Mouse (Mus musculus) neural tube, embryonic 15.5 days (tissue): ENCODE measurements at regions not wholly inside any gene's neighbourhood (a gene's known extent, or its start where the extent isn't known, plus 50 kb on each side); places are given as distances from the start of the nearest gene placed in this dataset.

Experiments used
- ATAC-seq: fragments of 200-750 bp; cut with Nextera tagmentation; 2 replicates; pipeline ENCODE4 v1.8.0; 2017; ENCODE audit warnings: mild to moderate bottlenecking, moderate TSS enrichment, moderate library complexity; ENCODE audit not compliant: low FRiP score
- H3K27ac ChIP-seq: fragments of 300-500 bp; sonication (generic); replicated peaks from 2 replicates; pipeline ENCODE4 v1.5.1; 2015; ENCODE audit warnings: mild to moderate bottlenecking, inconsistent platforms
- H3K27me3 ChIP-seq: fragments of 300-500 bp; sonication (generic); replicated peaks from 2 replicates; pipeline ENCODE4 v1.6.1; 2015; ENCODE audit warnings: inconsistent platforms
- H3K36me3 ChIP-seq: fragments of 300-500 bp; sonication (generic); 2 replicates; pipeline ENCODE4 v1.6.1; 2015; ENCODE audit warnings: inconsistent platforms
- H3K4me1 ChIP-seq: fragments of 300-500 bp; sonication (generic); 2 replicates; pipeline ENCODE4 v1.6.1; 2015; ENCODE audit warnings: inconsistent platforms
- H3K4me2 ChIP-seq: fragments of 300-500 bp; sonication (generic); 2 replicates; pipeline ENCODE4 v1.6.1; 2015; ENCODE audit warnings: inconsistent platforms, mild to moderate bottlenecking, moderate library complexity
- H3K4me3 ChIP-seq: fragments of 300-500 bp; sonication (generic); replicated peaks from 2 replicates; pipeline ENCODE4 v1.5.1; 2015; ENCODE audit warnings: mild to moderate bottlenecking, inconsistent platforms
- H3K9ac ChIP-seq: fragments of 300-500 bp; sonication (generic); replicated peaks from 2 replicates; pipeline ENCODE4 v1.6.1; 2015; ENCODE audit warnings: mild to moderate bottlenecking, inconsistent platforms
- H3K9me3 ChIP-seq: fragments of 300-500 bp; sonication (generic); replicated peaks from 2 replicates; pipeline ENCODE4 v1.6.1; 2016; ENCODE audit warnings: inconsistent platforms
- WGBS: fragments of 180-500 bp; shearing (Covaris S2); methylation state at CpG from one replicate; pipeline ENCODE4 v1.1.7; 2015; ENCODE audit warnings: mixed read lengths; 5-methylcytosine and 5-hydroxymethylcytosine counted together

DNA sequence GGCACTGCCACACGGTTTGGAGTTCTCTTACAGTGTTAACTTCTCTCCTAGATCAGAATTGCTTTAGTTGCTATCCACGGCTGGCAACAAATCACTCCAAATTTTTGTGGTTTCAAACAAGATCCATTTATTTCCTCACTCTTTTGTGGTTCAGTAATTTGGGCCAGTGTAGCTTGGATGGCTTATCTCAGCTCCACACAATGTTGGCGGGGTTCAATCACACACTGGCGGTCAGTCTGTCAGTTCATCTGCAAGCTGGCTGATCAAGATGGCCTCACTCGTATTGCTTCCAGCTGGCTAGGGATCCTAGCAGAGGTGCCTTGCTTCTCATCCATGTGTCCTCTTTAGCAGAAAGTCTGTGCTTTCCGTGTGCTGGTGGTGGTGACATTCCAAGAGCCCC, 577.7 kb upstream of the Fam160b2 start:
- ATAC-seq, result no peak
- Histone ChIP-seq H3K9ac (no peak overlapping the region), H3K4me1 (no peaks in the 10 kb centered on the region), H3K4me3 (no peak overlapping the region), H3K27ac (no peak overlapping the region), H3K36me3 (no peaks in the 10 kb centered on the region), H3K27me3 (no peaks in the 10 kb centered on the region), H3K4me2 (no peak overlapping the region), H3K9me3 (no peaks in the 10 kb centered on the region)
- 81% methylated on average over 6 of the region's 6 CpGs for WGBS

DNA sequence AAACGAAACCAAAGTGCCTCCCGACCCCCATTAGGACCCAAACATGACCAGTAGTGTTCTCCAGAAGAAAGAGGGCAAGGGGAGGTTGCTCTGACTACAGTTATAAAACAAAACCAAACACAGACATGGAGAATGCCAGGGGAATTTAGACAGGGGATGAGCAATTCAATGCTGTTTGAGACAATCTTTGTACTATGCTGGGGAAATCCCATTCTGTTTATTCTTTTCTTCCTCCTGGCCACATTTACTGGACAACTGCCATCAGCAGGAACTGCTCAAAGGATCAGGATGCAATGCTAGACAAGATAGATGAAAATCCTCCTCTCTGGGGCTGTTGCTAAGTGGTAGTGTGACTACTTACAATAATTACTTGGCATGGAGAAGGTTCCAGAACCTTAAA, 574.5 kb upstream of the Fam160b2 start:
- 77% methylated on average over 2 of the region's 2 CpGs for WGBS
- no peak for ATAC-seq
- no peak overlapping the region for H3K27ac ChIP-seq

DNA sequence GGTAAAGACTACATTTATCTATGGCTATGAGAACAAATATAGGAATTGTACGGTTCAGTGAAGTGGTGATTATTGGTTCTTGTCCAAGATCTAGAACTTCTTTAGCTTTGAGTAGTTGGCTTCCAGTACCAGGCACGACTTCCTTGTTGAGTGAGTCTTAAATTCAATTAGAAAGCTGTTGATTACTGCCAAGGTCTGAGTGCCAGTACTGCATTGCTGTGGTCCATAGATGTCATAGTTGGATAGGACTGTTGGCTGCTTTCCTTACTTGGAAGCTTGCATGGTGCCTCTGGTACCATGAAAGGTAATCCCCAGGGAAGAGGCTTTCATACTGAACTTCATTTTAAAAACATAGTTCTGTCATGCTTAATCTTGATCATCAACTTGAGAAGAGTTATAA, 559.9 kb upstream of the Fam160b2 start:
- H3K27ac ChIP-seq, result no peak overlapping the region
- H3K9me3 ChIP-seq, result no peaks in the 10 kb centered on the region
- no peak overlapping the region for H3K9ac ChIP-seq
- no peaks in the 10 kb centered on the region for H3K4me1 ChIP-seq
- no peak overlapping the region for H3K4me2 ChIP-seq
- ATAC-seq, result no peak
- no peak overlapping the region for H3K4me3 ChIP-seq
- WGBS, result 87% methylated on average over 2 of the region's 2 CpGs
- H3K36me3 ChIP-seq, result no peaks in the 10 kb centered on the region
- H3K27me3 ChIP-seq, result no peaks in the 10 kb centered on the region

More for the DNA sequence above, 574.5 kb upstream of the Fam160b2 start:
- Histone ChIP-seq H3K36me3 (no peaks in the 10 kb centered on the region), H3K9ac (no peak overlapping the region), H3K9me3 (no peaks in the 10 kb centered on the region), H3K4me1 (no peaks in the 10 kb centered on the region), H3K4me3 (no peak overlapping the region), H3K27me3 (no peaks in the 10 kb centered on the region), H3K4me2 (no peak overlapping the region)

DNA sequence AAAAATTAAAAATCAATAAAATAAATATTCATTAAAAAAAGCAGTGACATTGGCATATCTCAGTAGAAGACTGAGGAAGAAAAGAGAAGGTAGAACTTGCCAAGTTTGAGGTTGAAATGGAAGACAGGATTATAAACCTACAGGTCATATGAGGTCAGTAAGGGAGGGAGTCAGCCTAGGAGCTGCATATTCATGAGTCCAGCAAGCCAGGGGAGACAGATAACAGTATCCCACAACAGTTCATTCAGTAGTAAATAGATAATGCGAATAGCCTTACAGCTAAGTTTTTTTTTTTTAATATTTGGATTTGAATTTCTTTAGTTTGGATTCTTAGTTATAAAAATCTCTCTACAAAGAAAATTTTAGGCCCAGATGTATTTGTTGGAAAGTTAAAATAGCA, 542.8 kb upstream of the Fam160b2 start:
- Histone ChIP-seq H3K36me3 (no peaks in the 10 kb centered on the region), H3K27me3 (no peaks in the 10 kb centered on the region), H3K9me3 (no peaks in the 10 kb centered on the region), H3K4me1 (no peaks in the 10 kb centered on the region), H3K4me3 (no peak overlapping the region), H3K27ac (no peak overlapping the region), H3K4me2 (no peak overlapping the region), H3K9ac (no peak overlapping the region)
- ATAC-seq, result no peak
- 93% methylated on average over 1 of the region's 1 CpGs for WGBS

- no peak for ATAC-seq
- 71% methylated on average over 4 of the region's 4 CpGs for WGBS
- H3K4me2 ChIP-seq, result no peak overlapping the region
These were observed 530.2 kb upstream of the Fam160b2 start for GRCm38 (mm10) chr14:71129771-71130211.

GRCm38 (mm10) chr14:71128495-71128894, 528.9 kb upstream of the Fam160b2 start:
- Histone ChIP-seq H3K4me1 (0 out of 2 replicates have a peak, but pooled peaks cover 3% of the 10 kb centered on the region), H3K4me2 (no peak overlapping the region), H3K9me3 (no peaks in the 10 kb centered on the region), H3K4me3 (no peak overlapping the region), H3K36me3 (no peaks in the 10 kb centered on the region), H3K27me3 (no peaks in the 10 kb centered on the region), H3K27ac (no peak overlapping the region), H3K9ac (no peak overlapping the region)
- 78% methylated on average over 3 of the region's 3 CpGs for WGBS
- no peak for ATAC-seq

More at GRCm38 (mm10) chr14:71129771-71130211, 530.2 kb upstream of the Fam160b2 start:
- H3K27ac ChIP-seq, result no peak overlapping the region
- no peak overlapping the region for H3K4me3 ChIP-seq
- no peaks in the 10 kb centered on the region for H3K27me3 ChIP-seq
- no peaks in the 10 kb centered on the region for H3K36me3 ChIP-seq
- 0 out of 2 replicates have a peak, but pooled peaks cover 3% of the 10 kb centered on the region for H3K4me1 ChIP-seq
- no peaks in the 10 kb centered on the region for H3K9me3 ChIP-seq
- H3K9ac ChIP-seq, result no peak overlapping the region

GRCm38 (mm10) chr14:71118681-71119080, 519.0 kb upstream of the Fam160b2 start:
- H3K4me1 ChIP-seq, result peaks cover 11% of the 10 kb centered on the region
- no peak overlapping the region for H3K9ac ChIP-seq
- H3K27me3 ChIP-seq, result no peaks in the 10 kb centered on the region
- ATAC-seq, result no peak
- H3K27ac ChIP-seq, result no peak overlapping the region
- WGBS, result 73% methylated on average over 7 of the region's 7 CpGs
- no peak overlapping the region for H3K4me3 ChIP-seq
- no peaks in the 10 kb centered on the region for H3K9me3 ChIP-seq
- H3K4me2 ChIP-seq, result no peak overlapping the region
- H3K36me3 ChIP-seq, result no peaks in the 10 kb centered on the region

DNA sequence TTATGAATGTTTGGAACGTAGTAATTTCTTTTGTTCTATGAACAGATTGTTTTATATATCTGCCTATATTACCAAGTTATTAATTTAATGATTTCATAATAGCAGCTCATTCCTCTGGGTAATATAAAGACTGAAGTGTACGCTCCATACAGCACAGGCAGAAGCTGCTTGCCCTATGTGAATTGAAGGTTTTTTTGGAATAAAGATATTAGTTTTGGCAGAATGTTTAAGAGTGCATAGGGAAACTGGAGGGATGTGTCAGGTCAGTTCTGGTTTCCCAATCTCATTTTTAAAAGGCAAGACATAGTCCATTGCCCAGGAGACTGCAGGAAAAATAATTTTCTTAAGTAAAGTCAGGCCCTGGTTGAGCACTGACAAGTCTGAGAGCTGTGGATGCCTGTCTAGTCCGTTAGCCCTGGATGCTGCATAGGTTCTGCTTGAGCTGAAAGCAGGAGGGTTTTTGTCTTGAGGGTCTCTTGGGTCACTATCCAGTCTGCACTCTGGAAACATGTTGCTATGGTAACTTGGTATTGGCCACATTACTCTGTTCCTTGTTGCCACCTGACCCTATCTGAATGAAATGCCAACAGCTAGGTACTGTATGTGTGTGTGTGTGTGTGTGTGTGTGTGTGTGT, 516.3 kb upstream of the Fam160b2 start:
- ATAC-seq, result 0 out of 2 replicates have a peak, but pooled peaks have one; percentile 35
- H3K9ac ChIP-seq, result no peak overlapping the region
- no peaks in the 10 kb centered on the region for H3K9me3 ChIP-seq
- WGBS, result 43% methylated on average over 3 of the region's 3 CpGs
- peaks cover 11% of the 10 kb centered on the region for H3K4me1 ChIP-seq
- H3K4me2 ChIP-seq, result no peak overlapping the region
- H3K4me3 ChIP-seq, result no peak overlapping the region
- no peaks in the 10 kb centered on the region for H3K27me3 ChIP-seq
- no peaks in the 10 kb centered on the region for H3K36me3 ChIP-seq
- H3K27ac ChIP-seq, result 0 out of 2 replicates have a peak overlapping the region, but pooled peaks have one; percentile 15

DNA sequence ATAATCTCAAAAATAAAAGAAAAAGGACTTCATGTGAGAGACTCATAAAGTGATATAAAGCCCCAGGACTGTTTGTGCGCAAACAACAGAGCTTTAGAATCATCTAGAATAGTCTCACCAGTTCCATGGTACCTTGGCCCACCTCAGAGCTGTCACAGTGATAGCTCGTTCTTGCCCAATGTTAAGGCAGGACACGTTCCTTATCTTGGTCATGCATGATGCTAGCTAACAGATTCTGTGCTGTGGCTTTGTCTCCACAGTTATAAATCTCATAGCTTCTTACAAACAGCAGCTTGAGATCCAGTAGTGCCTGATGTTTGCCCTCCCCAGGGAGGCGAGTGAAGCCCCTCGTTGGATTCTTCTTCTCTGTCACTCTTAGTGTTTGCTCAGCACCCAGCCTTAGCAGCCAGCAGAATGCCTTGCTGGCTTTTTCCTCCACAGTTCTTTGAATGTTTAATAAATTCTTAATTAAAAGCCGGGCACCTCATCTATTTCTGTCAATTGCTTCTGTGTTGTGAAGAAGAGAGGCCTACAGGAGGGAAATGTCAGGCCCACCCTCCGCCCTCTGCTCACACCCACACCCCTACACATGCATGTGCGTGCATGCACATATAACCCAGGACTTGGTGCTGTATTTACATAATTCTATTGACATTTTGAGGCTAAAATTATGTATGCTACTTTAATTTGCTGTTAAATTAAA, 515.6 kb upstream of the Fam160b2 start:
- 62% methylated on average over 8 of the region's 8 CpGs for WGBS

DNA sequence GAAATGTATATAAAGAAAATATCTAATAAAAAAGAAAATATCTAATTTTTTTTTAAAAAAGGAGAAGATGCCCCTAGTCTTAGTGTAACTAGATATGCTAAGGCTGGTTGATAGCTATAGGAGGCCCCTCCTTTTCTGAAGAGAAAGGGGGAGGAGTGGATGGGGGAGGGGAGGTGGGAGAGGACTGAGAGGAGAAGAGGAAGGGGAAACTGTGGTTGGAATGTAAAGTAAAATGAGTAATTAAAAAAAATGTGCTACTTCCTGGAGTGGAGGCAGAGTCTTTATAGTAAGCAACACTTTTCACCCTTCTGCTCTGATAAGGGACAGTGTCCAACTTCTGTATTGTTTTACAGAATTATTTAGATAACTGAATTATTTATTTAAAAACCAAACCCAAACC, 513.6 kb upstream of the Fam160b2 start:
- H3K27me3 ChIP-seq, result no peaks in the 10 kb centered on the region
- H3K9me3 ChIP-seq, result no peaks in the 10 kb centered on the region
- no peak overlapping the region for H3K9ac ChIP-seq
- no peak overlapping the region for H3K27ac ChIP-seq
- no peak overlapping the region for H3K4me2 ChIP-seq
- peaks cover 11% of the 10 kb centered on the region for H3K4me1 ChIP-seq
- no peak for ATAC-seq
- H3K36me3 ChIP-seq, result no peaks in the 10 kb centered on the region
- no peak overlapping the region for H3K4me3 ChIP-seq

More for the DNA sequence above, 515.6 kb upstream of the Fam160b2 start:
- Histone ChIP-seq H3K4me1 (peaks cover 11% of the 10 kb centered on the region), H3K9ac (no peak overlapping the region), H3K36me3 (no peaks in the 10 kb centered on the region), H3K4me2 (no peak overlapping the region), H3K9me3 (no peaks in the 10 kb centered on the region), H3K4me3 (no peak overlapping the region), H3K27ac (peak overlapping the region; percentile 45; the same call in 1 of the 2 replicates), H3K27me3 (no peaks in the 10 kb centered on the region)
- peak; percentile 68; the same call in 1 of the 2 replicates for ATAC-seq

- H3K9ac ChIP-seq, result no peak overlapping the region
- no peak overlapping the region for H3K27ac ChIP-seq
- H3K9me3 ChIP-seq, result no peaks in the 10 kb centered on the region
- no peaks in the 10 kb centered on the region for H3K36me3 ChIP-seq
- no peaks in the 10 kb centered on the region for H3K4me1 ChIP-seq
- no peaks in the 10 kb centered on the region for H3K27me3 ChIP-seq
- H3K4me2 ChIP-seq, result no peak overlapping the region
- ATAC-seq, result no peak
- H3K4me3 ChIP-seq, result no peak overlapping the region
These were observed 505.0 kb upstream of the Fam160b2 start for GRCm38 (mm10) chr14:71104617-71105016.

GRCm38 (mm10) chr14:71103955-71104354, 504.3 kb upstream of the Fam160b2 start:
- 88% methylated on average over 5 of the region's 5 CpGs for WGBS
- no peak for ATAC-seq

More at GRCm38 (mm10) chr14:71103955-71104354, 504.3 kb upstream of the Fam160b2 start:
- H3K9me3 ChIP-seq, result no peaks in the 10 kb centered on the region
- no peak overlapping the region for H3K4me2 ChIP-seq
- no peak overlapping the region for H3K9ac ChIP-seq
- no peak overlapping the region for H3K4me3 ChIP-seq
- no peak overlapping the region for H3K27ac ChIP-seq
- H3K36me3 ChIP-seq, result no peaks in the 10 kb centered on the region
- H3K27me3 ChIP-seq, result no peaks in the 10 kb centered on the region
- no peaks in the 10 kb centered on the region for H3K4me1 ChIP-seq
